Mouse (Mus musculus): Measurements from ENCODE around the gene Scgb2b3.

The Scgb2b3 gene

GRCm38 (mm10) chr7:31362022-31362560, at the start of gene Scgb2b3:
TSS of gene Scgb2b3 (minus strand) at chr7:31362072.
- DNase-seq = no peak

GRCm38 (mm10) chr7:31375292-31375691, 13.4 kb upstream of the Scgb2b3 start, which contains the start of gene Scgb1b3:
TSS of gene Scgb1b3 (plus strand) at chr7:31375592.
- DNase-seq = no peak

Measured in lung, postnatal 14 days (tissue).